Mouse (Mus musculus): Measurements from ENCODE around the gene Triobp. TPM values are rescaled to one million over a fixed set of nuclear protein-coding genes. Genes with fewer than 3 reads are reported as not detected.

The Triobp gene
- total RNA-seq, 1 experiment, result 30.6 TPM

- TF ChIP-seq MAFK (IDR thresholded peaks at IDR 0.05; ENCODE audit: insufficient read depth, low read depth, low read length) (no peak), HCFC1 (IDR thresholded peaks at IDR 0.05; ENCODE audit: borderline replicate concordance, insufficient read depth, low read length) (no peak), ZNF384 (IDR thresholded peaks at IDR 0.05; ENCODE audit: low read depth, low read length) (no peak), ZC3H11A (IDR thresholded peaks at IDR 0.05; ENCODE audit: borderline replicate concordance, low read depth, low read length) (no peak), CHD2 (IDR thresholded peaks at IDR 0.05; ENCODE audit: low read depth, low read length) (no peak)
- Histone ChIP-seq H3K4me3 (ENCODE audit: insufficient read depth in 1 of 2, low read depth in 1 of 2, low read length in 2 of 2, poor library complexity in 1 of 2, severe bottlenecking in 1 of 2) (peak within 1 kb of the TSS; percentile 44 to 52), H3K27ac (ENCODE audit: insufficient read depth, low read depth, low read length, poor library complexity, severe bottlenecking) (no peak within 1 kb of the TSS), H3K4me1 (ENCODE audit: control insufficient read depth in 2 of 2, insufficient read depth in 2 of 2, low read length in 2 of 2, poor library complexity in 1 of 2) (peaks cover 21 to 23% of the 10 kb centered on the region in 2 experiments), H3K9me3 (ENCODE audit: control insufficient read depth, insufficient read depth, low read depth, low read length) (no peaks in the 10 kb centered on the region), H3K36me3 (ENCODE audit: control insufficient read depth, insufficient read depth, low read length, poor library complexity, severe bottlenecking) (peaks cover 3% of the 10 kb centered on the region; the same call in 1 of the 2 replicates), H3K9ac (ENCODE audit: insufficient read depth, low read depth, low read length, poor library complexity, severe bottlenecking) (no peak within 1 kb of the TSS)
- DNase-seq (ENCODE audit: low read depth, low spot score), result peak; percentile 67
- in situ Hi-C loops (cut with MboI; ENCODE audit: low sequenced_read_pairs in 2 of 2, unreplicated experiment in 2 of 2), result no loop called here
These were observed 21.3 kb upstream of the Triobp start, which contains the start of gene Lgals1 for GRCm38 (mm10) chr15:78926021-78926919. Gene Lgals1 (plus strand): TSS chr15:78926725.

GRCm38 (mm10) chr15:78927021-78927787 is 20.3 kb upstream of the Triobp start:
- Histone ChIP-seq H3K27ac (ENCODE audit: insufficient read depth, low read depth, low read length, poor library complexity, severe bottlenecking) (no peak overlapping the region), H3K9ac (ENCODE audit: insufficient read depth, low read depth, low read length, poor library complexity, severe bottlenecking) (peak overlapping the region; percentile 19; the same call in 1 of the 2 replicates), H3K4me1 (ENCODE audit: control insufficient read depth in 2 of 2, insufficient read depth in 2 of 2, low read length in 2 of 2, poor library complexity in 1 of 2) (peaks cover 21 to 23% of the 10 kb centered on the region in 2 experiments), H3K9me3 (ENCODE audit: control insufficient read depth, insufficient read depth, low read depth, low read length) (no peaks in the 10 kb centered on the region), H3K4me3 (ENCODE audit: insufficient read depth in 1 of 2, low read depth in 1 of 2, low read length in 2 of 2, poor library complexity in 1 of 2, severe bottlenecking in 1 of 2) (peak overlapping the region; percentile 44 to 48; a peak in 3 of 4 replicates), H3K36me3 (ENCODE audit: control insufficient read depth, insufficient read depth, low read length, poor library complexity, severe bottlenecking) (peaks cover 3% of the 10 kb centered on the region; the same call in 1 of the 2 replicates)
- TF ChIP-seq ZNF384 (IDR thresholded peaks at IDR 0.05; ENCODE audit: low read depth, low read length) (no peak), HCFC1 (IDR thresholded peaks at IDR 0.05; ENCODE audit: borderline replicate concordance, insufficient read depth, low read length) (no peak), MAFK (IDR thresholded peaks at IDR 0.05; ENCODE audit: insufficient read depth, low read depth, low read length) (no peak), CHD2 (IDR thresholded peaks at IDR 0.05; ENCODE audit: low read depth, low read length) (no peak), ZC3H11A (IDR thresholded peaks at IDR 0.05; ENCODE audit: borderline replicate concordance, low read depth, low read length) (no peak)
- in situ Hi-C loops (cut with MboI; ENCODE audit: low sequenced_read_pairs in 2 of 2, unreplicated experiment in 2 of 2), result no loop called here
- no peak for DNase-seq (ENCODE audit: low read depth, low spot score)

- Histone ChIP-seq H3K4me1 (ENCODE audit: control insufficient read depth in 2 of 2, insufficient read depth in 2 of 2, low read length in 2 of 2, poor library complexity in 1 of 2) (peaks cover 21 to 23% of the 10 kb centered on the region in 2 experiments), H3K9me3 (ENCODE audit: control insufficient read depth, insufficient read depth, low read depth, low read length) (no peaks in the 10 kb centered on the region), H3K36me3 (ENCODE audit: control insufficient read depth, insufficient read depth, low read length, poor library complexity, severe bottlenecking) (peaks cover 3% of the 10 kb centered on the region; the same call in 1 of the 2 replicates), H3K27ac (ENCODE audit: insufficient read depth, low read depth, low read length, poor library complexity, severe bottlenecking) (no peak overlapping the region; the same call in 1 of the 2 replicates), H3K4me3 (ENCODE audit: insufficient read depth in 1 of 2, low read depth in 1 of 2, low read length in 2 of 2, poor library complexity in 1 of 2, severe bottlenecking in 1 of 2) (peak overlapping the region; percentile 14 to 44; a peak in 3 of 4 replicates), H3K9ac (ENCODE audit: insufficient read depth, low read depth, low read length, poor library complexity, severe bottlenecking) (peak overlapping the region; percentile 19; the same call in 1 of the 2 replicates)
- in situ Hi-C loops (cut with MboI; ENCODE audit: low sequenced_read_pairs in 2 of 2, unreplicated experiment in 2 of 2), result no loop called here
- no peak for DNase-seq (ENCODE audit: low read depth, low spot score)
- TF ChIP-seq ZNF384 (IDR thresholded peaks at IDR 0.05; ENCODE audit: low read depth, low read length) (no peak), HCFC1 (IDR thresholded peaks at IDR 0.05; ENCODE audit: borderline replicate concordance, insufficient read depth, low read length) (no peak), MAFK (IDR thresholded peaks at IDR 0.05; ENCODE audit: insufficient read depth, low read depth, low read length) (no peak), ZC3H11A (IDR thresholded peaks at IDR 0.05; ENCODE audit: borderline replicate concordance, low read depth, low read length) (no peak), CHD2 (IDR thresholded peaks at IDR 0.05; ENCODE audit: low read depth, low read length) (no peak)
These were observed 19.6 kb upstream of the Triobp start for GRCm38 (mm10) chr15:78927788-78928457.

GRCm38 (mm10) chr15:78928539-78928938 is 19.0 kb upstream of the Triobp start:
- Histone ChIP-seq H3K36me3 (ENCODE audit: control insufficient read depth, insufficient read depth, low read length, poor library complexity, severe bottlenecking) (peaks cover 3% of the 10 kb centered on the region; the same call in 1 of the 2 replicates), H3K27ac (ENCODE audit: insufficient read depth, low read depth, low read length, poor library complexity, severe bottlenecking) (no peak overlapping the region), H3K9ac (ENCODE audit: insufficient read depth, low read depth, low read length, poor library complexity, severe bottlenecking) (no peak overlapping the region; the same call in 1 of the 2 replicates), H3K4me3 (ENCODE audit: insufficient read depth in 1 of 2, low read depth in 1 of 2, low read length in 2 of 2, poor library complexity in 1 of 2, severe bottlenecking in 1 of 2) (no peak overlapping the region), H3K4me1 (ENCODE audit: control insufficient read depth in 2 of 2, insufficient read depth in 2 of 2, low read length in 2 of 2, poor library complexity in 1 of 2) (peaks cover 20 to 23% of the 10 kb centered on the region in 2 experiments), H3K9me3 (ENCODE audit: control insufficient read depth, insufficient read depth, low read depth, low read length) (no peaks in the 10 kb centered on the region)
- no peak for TF ChIP-seq ZC3H11A (IDR thresholded peaks at IDR 0.05; ENCODE audit: borderline replicate concordance, low read depth, low read length)
- no peak for TF ChIP-seq CHD2 (IDR thresholded peaks at IDR 0.05; ENCODE audit: low read depth, low read length)
- no peak for TF ChIP-seq HCFC1 (IDR thresholded peaks at IDR 0.05; ENCODE audit: borderline replicate concordance, insufficient read depth, low read length)
- TF ChIP-seq ZNF384 (IDR thresholded peaks at IDR 0.05; ENCODE audit: low read depth, low read length), result no peak
- TF ChIP-seq MAFK (IDR thresholded peaks at IDR 0.05; ENCODE audit: insufficient read depth, low read depth, low read length), result no peak
- in situ Hi-C loops (cut with MboI; ENCODE audit: low sequenced_read_pairs in 2 of 2, unreplicated experiment in 2 of 2), result no loop called here
- no peak for DNase-seq (ENCODE audit: low read depth, low spot score)

Measured in ES-E14 (cell line).